Mouse (Mus musculus) testis, adult 10 weeks (tissue): ENCODE results near the gene Add3. TPM values are rescaled to one million over a fixed set of nuclear protein-coding genes. Genes with fewer than 3 reads are reported as not detected.

Experiments used
- polyA plus RNA-seq: library from polyadenylated mRNA; stranded (reverse); fragments of 350-450 nt; fragmentation: Illumina TruSeq; extraction: RNeasy Lipid Tissue Mini Kit (QIAGEN cat#74804); gene quantifications from one replicate; pipeline ENCODE4 v1.2.3, GENCODE M21; 2014; ENCODE audit warnings: low read depth, low replicate concordance

Gene Add3
- polyA plus RNA-seq, result 50.3 TPM

DNA sequence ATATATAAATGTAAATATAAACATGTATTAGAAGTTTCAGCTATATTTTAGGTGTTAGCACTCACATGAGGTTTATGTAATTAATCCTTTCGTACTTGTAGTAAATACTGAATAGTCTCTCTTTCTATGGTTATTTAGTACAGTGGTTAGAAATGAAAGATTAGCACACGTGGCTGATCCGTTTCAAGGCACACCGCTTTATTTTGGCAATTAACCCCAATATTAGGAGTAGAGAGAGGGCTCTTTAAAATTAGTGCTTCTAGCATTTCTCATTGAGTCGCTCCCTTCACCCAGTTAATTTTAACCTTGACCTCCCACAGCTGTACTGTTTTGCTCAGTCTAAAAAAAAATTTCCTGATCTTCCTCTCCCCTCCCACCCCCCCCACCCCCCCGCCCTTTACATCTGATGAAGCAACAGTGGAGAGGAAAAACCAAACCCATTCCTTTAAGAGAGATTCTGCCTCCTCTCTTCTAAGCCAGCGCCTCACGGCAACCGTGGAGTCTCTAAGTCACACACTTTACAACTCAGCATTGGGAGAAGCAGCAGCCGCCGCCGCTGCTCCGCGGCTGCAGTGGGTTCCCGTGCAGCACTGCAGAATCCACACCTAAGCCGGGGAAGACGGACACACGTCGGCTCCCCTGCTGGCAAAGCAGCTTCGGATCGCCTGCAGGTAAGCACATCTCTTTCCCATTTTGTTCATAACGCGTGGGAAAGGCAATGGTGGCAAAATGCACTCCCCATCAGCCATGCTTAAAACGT lies at the start of gene Add3:
TSS of gene Add3 (plus strand) at position 400 of the 760 bp plus-strand sequence.

Other genes starting within 250 kb of the Add3 start
- gene Xpnpep1, start 100.2 kb upstream of the Add3 start, polyA plus RNA-seq, result 53.3 TPM
- gene Mxi1, start 170.1 kb downstream of the Add3 start, polyA plus RNA-seq, result 93.1 TPM
- not detected for gene Gm10197, start 231.3 kb downstream of the Add3 start, polyA plus RNA-seq